Mouse (Mus musculus) olfactory bulb, adult 2 months (tissue): Measurements from ENCODE around the gene Suds3. TPM values are rescaled to one million over a fixed set of nuclear protein-coding genes. Genes with fewer than 3 reads are reported as not detected.

Experiments used
- H3K27ac ChIP-seq: fragments of 200-500 bp; 2 replicates; pipeline ENCODE4 v1.5.1; 2012; ENCODE audit warnings: low read depth, low read length; ENCODE audit not compliant: insufficient read depth
- H3K4me1 ChIP-seq: fragments of 200-500 bp; 2 replicates; pipeline ENCODE4 v1.6.1; 2012; ENCODE audit warnings: low read length; ENCODE audit not compliant: control insufficient read depth, insufficient read depth
- H3K4me3 ChIP-seq: fragments of 200-500 bp; 2 replicates; pipeline ENCODE4 v1.5.1; 2012; ENCODE audit warnings: mild to moderate bottlenecking, low read depth, low read length, moderate library complexity; ENCODE audit not compliant: insufficient read depth
- CTCF ChIP-seq: fragments of 200-500 bp; IDR thresholded peaks from 2 replicates; pipeline ENCODE4 v1.5.1; 2012; ENCODE audit warnings: low read depth, mild to moderate bottlenecking, low read length, moderate library complexity; ENCODE audit not compliant: insufficient read depth
- POLR2A ChIP-seq: fragments of 200-500 bp; IDR thresholded peaks from 2 replicates; pipeline ENCODE4 v1.6.1; 2012; ENCODE audit warnings: mild to moderate bottlenecking, low read depth, low read length, moderate library complexity; ENCODE audit not compliant: insufficient read depth
- WGBS: fragments of 180-500 bp; shearing (Covaris S2); methylation state at CpG from one replicate; pipeline ENCODE4 v1.1.7; 2018; 5-methylcytosine and 5-hydroxymethylcytosine counted together
- polyA plus RNA-seq: library from polyadenylated mRNA; stranded (reverse); fragments of >200 nt; gene quantifications from 2 replicates; pipeline ENCODE4 v1.2.4, GENCODE M21; 2012; ENCODE audit warnings: low replicate concordance; ENCODE audit not compliant: missing spikeins, insufficient read depth, insufficient read length

Gene Suds3
- polyA plus RNA-seq, 1 experiment = 131 TPM

- TF ChIP-seq POLR2A = no peak
- TF ChIP-seq CTCF = no peak
- H3K4me3 ChIP-seq = no peak overlapping the region
- no peak overlapping the region for H3K27ac ChIP-seq
- WGBS = 78% methylated on average over 2 of the region's 2 CpGs
- peaks cover 8% of the 10 kb centered on the region for H3K4me1 ChIP-seq
These were observed 2.3 kb upstream of the Suds3 start for GRCm38 (mm10) chr5:117118220-117118619.

- no peak overlapping the region for H3K27ac ChIP-seq
- WGBS = 68% methylated on average over 7 of the region's 7 CpGs
- H3K4me1 ChIP-seq = peaks cover 8% of the 10 kb centered on the region
- no peak overlapping the region for H3K4me3 ChIP-seq
- TF ChIP-seq POLR2A (no peak), CTCF (no peak)
These were observed 1.8 kb upstream of the Suds3 start for GRCm38 (mm10) chr5:117117716-117118115.

- WGBS = 78% methylated on average over 2 of the region's 2 CpGs
- no peak overlapping the region for H3K4me3 ChIP-seq
- H3K27ac ChIP-seq = no peak overlapping the region
- H3K4me1 ChIP-seq = peaks cover 8% of the 10 kb centered on the region
- TF ChIP-seq CTCF (no peak), POLR2A (no peak)
These were observed 1.3 kb upstream of the Suds3 start for GRCm38 (mm10) chr5:117117241-117117640.

- peaks cover 8% of the 10 kb centered on the region for H3K4me1 ChIP-seq
- TF ChIP-seq CTCF = no peak
- TF ChIP-seq POLR2A = no peak
- 64% methylated on average over 2 of the region's 2 CpGs for WGBS
- H3K27ac ChIP-seq = no peak overlapping the region
- H3K4me3 ChIP-seq = no peak overlapping the region
These were observed 747 bp upstream of the Suds3 start for GRCm38 (mm10) chr5:117116660-117117059.

DNA sequence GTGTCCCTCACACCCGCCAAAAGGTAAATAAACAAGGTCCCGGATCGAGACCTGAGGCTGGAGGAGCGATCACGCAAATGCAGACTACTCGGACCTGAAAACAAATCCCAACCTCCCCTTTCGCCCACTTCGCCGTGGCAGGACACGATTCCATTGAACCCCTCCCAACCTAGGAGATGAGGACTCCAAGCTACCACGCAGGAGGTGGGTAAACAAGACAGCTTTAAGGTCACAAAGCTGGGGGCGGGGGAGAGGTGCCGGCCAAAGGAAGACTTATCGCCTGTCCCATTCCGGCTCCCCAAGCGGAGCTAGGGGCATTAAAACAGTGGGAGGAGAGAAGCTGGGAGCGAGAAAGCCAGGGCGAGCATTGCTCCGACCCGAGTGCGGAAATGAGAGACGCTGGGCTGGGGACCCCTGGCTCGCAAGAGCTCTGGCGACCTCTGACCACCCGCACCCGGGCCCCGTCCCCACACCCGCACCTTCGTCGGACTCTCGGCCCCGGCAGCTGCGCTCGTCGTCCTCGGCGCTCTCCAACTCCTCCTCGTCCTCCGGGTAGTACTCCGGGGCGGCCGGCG lies 633 bp downstream of the Suds3 start:
- no peaks in the 10 kb centered on the region for H3K4me1 ChIP-seq
- peak overlapping the region; percentile 27; the same call in 1 of the 2 replicates for H3K27ac ChIP-seq
- TF ChIP-seq CTCF (no peak), POLR2A (no peak)
- H3K4me3 ChIP-seq = peak overlapping the region; percentile 56
- whole genome bisulfite sequencing = 1% methylated on average over 43 of the region's 43 CpGs

- Histone ChIP-seq H3K4me3 (peak overlapping the region; percentile 56), H3K27ac (no peak overlapping the region), H3K4me1 (no peaks in the 10 kb centered on the region)
- WGBS = 4% methylated on average over 16 of the region's 16 CpGs
- TF ChIP-seq POLR2A (no peak), CTCF (no peak)
These were observed 1.2 kb downstream of the Suds3 start for GRCm38 (mm10) chr5:117114581-117115192.

DNA sequence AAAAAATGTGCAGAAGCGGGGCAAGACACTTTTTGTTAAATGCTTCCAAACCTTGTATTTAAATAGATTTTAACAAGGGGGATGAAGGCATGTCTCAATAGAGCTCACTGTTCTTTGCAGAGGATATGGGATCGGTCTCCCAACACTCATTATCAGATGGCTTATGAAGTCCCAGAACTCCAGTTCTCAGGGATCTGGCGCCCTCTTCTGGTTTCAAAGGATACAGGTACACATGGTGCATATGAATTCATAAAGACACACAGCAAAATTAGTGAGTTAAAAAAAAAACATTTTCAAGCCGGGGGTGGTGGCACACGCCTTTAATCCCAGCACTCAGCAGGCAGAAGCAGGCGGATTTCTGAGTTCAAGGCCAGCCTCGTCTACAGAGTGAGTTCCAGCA lies 2.6 kb downstream of the Suds3 start:
- WGBS = 89% methylated on average over 7 of the region's 7 CpGs
- Histone ChIP-seq H3K4me3 (no peak overlapping the region), H3K4me1 (no peaks in the 10 kb centered on the region), H3K27ac (no peak overlapping the region)
- TF ChIP-seq POLR2A = no peak
- TF ChIP-seq CTCF = no peak

DNA sequence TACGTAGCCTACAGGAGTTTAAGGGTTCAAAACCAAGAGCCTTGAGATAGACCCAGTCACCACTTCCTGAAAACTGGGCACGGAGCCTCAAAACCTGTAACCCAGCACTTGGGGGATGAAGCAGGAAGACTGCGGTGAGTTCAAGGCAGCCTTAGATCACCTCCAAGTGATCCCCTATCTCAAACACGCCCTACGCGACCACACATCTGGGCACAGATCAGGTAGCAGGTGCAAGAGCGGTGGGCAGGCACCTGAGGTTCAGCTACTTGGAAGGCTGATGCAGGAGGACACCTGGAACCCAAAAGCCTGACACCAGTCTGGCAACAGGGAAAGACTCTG lies 4.2 kb downstream of the Suds3 start:
- WGBS = 96% methylated on average over 7 of the region's 7 CpGs
- TF ChIP-seq CTCF (no peak), POLR2A (no peak)
- peaks cover under 1% of the 10 kb centered on the region; the same call in 1 of the 2 replicates for H3K4me1 ChIP-seq
- no peak overlapping the region for H3K27ac ChIP-seq
- no peak overlapping the region for H3K4me3 ChIP-seq

DNA sequence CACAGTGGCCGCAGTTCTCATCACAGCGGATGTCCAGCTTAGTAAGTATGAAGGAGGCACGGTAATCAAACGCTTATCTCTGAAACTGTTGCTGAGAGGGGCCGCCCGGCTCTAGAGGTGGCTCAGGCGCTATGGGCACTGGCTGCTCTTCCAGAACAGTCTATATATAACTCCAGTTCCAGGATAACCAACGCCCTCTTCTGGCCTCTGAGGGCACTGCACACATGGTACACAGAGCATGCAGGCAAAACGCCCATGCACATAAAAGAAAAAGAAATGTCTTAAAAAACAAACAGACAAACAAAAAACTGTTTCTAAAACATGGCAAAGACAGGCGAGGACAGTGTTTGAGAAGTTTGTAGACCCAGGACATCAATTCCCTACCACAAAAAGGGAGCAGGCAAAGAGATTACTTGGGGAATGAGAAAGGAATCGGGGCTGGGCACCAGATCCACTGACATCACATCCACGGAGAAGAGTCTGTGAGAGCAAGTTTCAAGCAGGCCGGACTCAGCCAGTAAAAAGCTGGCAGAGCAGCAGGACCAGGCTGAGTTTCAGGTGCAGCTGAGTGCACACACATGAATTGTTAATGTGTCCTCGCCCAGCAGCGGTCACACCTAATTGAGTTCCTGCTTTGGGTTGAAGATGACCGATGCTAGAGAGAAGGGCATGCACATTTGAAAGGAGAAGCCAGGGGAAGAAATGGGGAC lies 4.7 kb downstream of the Suds3 start:
- Histone ChIP-seq H3K27ac (no peak overlapping the region), H3K4me1 (peaks cover 6% of the 10 kb centered on the region; the same call in 1 of the 2 replicates), H3K4me3 (no peak overlapping the region)
- 91% methylated on average over 16 of the region's 16 CpGs for WGBS
- TF ChIP-seq POLR2A (no peak), CTCF (no peak)
